Mouse (Mus musculus): ENCODE measurements at regions not wholly inside any gene's neighbourhood (a gene's known extent, or its start where the extent isn't known, plus 50 kb on each side); places are given as distances from the start of the nearest gene placed in this dataset.

GRCm38 (mm10) chr9:116285691-116286431 lies 110.7 kb upstream of the Tgfbr2 start:
- DNase-seq (ENCODE audit: low spot score in 2 of 2) = no peak

GRCm38 (mm10) chr9:116283790-116284526 lies 108.8 kb upstream of the Tgfbr2 start:
- DNase-seq (ENCODE audit: low spot score in 2 of 2) = no peak

GRCm38 (mm10) chr9:116281654-116282053 lies 106.5 kb upstream of the Tgfbr2 start:
- DNase-seq (ENCODE audit: low spot score in 2 of 2) = peak; percentile 4 to 26

GRCm38 (mm10) chr9:116280146-116280545 lies 105.0 kb upstream of the Tgfbr2 start:
- DNase-seq (ENCODE audit: low spot score in 2 of 2) = no peak

GRCm38 (mm10) chr9:116278862-116279261 lies 103.7 kb upstream of the Tgfbr2 start:
- DNase-seq (ENCODE audit: low spot score in 2 of 2) = no peak

- no peak for DNase-seq (ENCODE audit: low spot score in 2 of 2)
These were observed 102.6 kb upstream of the Tgfbr2 start for GRCm38 (mm10) chr9:116277736-116278135.

GRCm38 (mm10) chr9:116276141-116276540 lies 101.0 kb upstream of the Tgfbr2 start:
- DNase-seq (ENCODE audit: low spot score in 2 of 2) = peak in 1 of 2 experiments; percentile 33

- no peak for DNase-seq (ENCODE audit: low spot score in 2 of 2)
These were observed 97.3 kb upstream of the Tgfbr2 start for GRCm38 (mm10) chr9:116272446-116272845.

GRCm38 (mm10) chr9:116270417-116270828 lies 95.3 kb upstream of the Tgfbr2 start:
- no peak for DNase-seq (ENCODE audit: low spot score in 2 of 2)

- no peak for DNase-seq (ENCODE audit: low spot score in 2 of 2)
These were observed 92.3 kb upstream of the Tgfbr2 start for GRCm38 (mm10) chr9:116267411-116267810.

- no peak for DNase-seq (ENCODE audit: low spot score in 2 of 2)
These were observed 88.7 kb upstream of the Tgfbr2 start for GRCm38 (mm10) chr9:116263833-116264232.

GRCm38 (mm10) chr9:116259569-116259968 lies 84.4 kb upstream of the Tgfbr2 start:
- no peak for DNase-seq (ENCODE audit: low spot score in 2 of 2)

GRCm38 (mm10) chr9:116253546-116253945 lies 78.4 kb upstream of the Tgfbr2 start:
- no peak for DNase-seq (ENCODE audit: low spot score in 2 of 2)

GRCm38 (mm10) chr9:116252788-116253187 lies 77.6 kb upstream of the Tgfbr2 start:
- DNase-seq (ENCODE audit: low spot score in 2 of 2) = peak in 1 of 2 experiments; percentile 13

- no peak for DNase-seq (ENCODE audit: low spot score in 2 of 2)
These were observed 74.6 kb upstream of the Tgfbr2 start for GRCm38 (mm10) chr9:116249791-116250190.

GRCm38 (mm10) chr9:116245136-116245535 lies 70.0 kb upstream of the Tgfbr2 start:
- DNase-seq (ENCODE audit: low spot score in 2 of 2) = no peak

- no peak for DNase-seq (ENCODE audit: low spot score in 2 of 2)
These were observed 69.4 kb upstream of the Tgfbr2 start for GRCm38 (mm10) chr9:116244619-116244899.

- no peak for DNase-seq (ENCODE audit: low spot score in 2 of 2)
These were observed 68.8 kb upstream of the Tgfbr2 start for GRCm38 (mm10) chr9:116243775-116244618.

- DNase-seq (ENCODE audit: low spot score in 2 of 2) = no peak
These were observed 66.9 kb upstream of the Tgfbr2 start for GRCm38 (mm10) chr9:116241933-116242526.

GRCm38 (mm10) chr9:116241290-116241689 lies 66.1 kb upstream of the Tgfbr2 start:
- DNase-seq (ENCODE audit: low spot score in 2 of 2) = no peak

GRCm38 (mm10) chr9:116236836-116237235 lies 61.7 kb upstream of the Tgfbr2 start:
- no peak for DNase-seq (ENCODE audit: low spot score in 2 of 2)

All from adrenal gland, adult 18-20 months (tissue).